Mouse (Mus musculus): ENCODE data around the gene Hoxc8. TPM values are rescaled to one million over a fixed set of nuclear protein-coding genes. Genes with fewer than 3 reads are reported as not detected.

The Hoxc8 gene
- polyA plus RNA-seq, 1 experiment from 2014 or later = not detected

MicroRNAs within 50 kb of the gene (microRNA counts, 519-probe panel; counts per million panel counts)
- 19.7 counts per million for microRNA mmu-miR-615-3p
- microRNA mmu-miR-615-5p = 19.7 counts per million

Small RNA genes lying within 50 kb of the gene (microRNA-seq; reads per million reads assigned to microRNA genes)
- gene Mir196a-2 (36.5 reads per million, percentile 42 among the genes with 10 or more reads in this experiment), gene Mir615 (112 reads per million, percentile 55 among the genes with 10 or more reads in this experiment)

Other genes starting within 250 kb of the Hoxc8 start
- not detected in 2 replicates for gene Hoxc13, start 69.5 kb upstream of the Hoxc8 start, polyA plus RNA-seq (2015; fragmentation: Nextera tagmentation; extraction: Ambion mirVana)
- gene Hoxc12, start 53.9 kb upstream of the Hoxc8 start, polyA plus RNA-seq (2015; fragmentation: Nextera tagmentation; extraction: Ambion mirVana) = not detected in 2 replicates
- not detected in 2 replicates for gene Hoxc11, start 36.2 kb upstream of the Hoxc8 start, polyA plus RNA-seq (2015; fragmentation: Nextera tagmentation; extraction: Ambion mirVana)
- not detected in 2 replicates for gene Hoxc10, start 23.8 kb upstream of the Hoxc8 start, polyA plus RNA-seq (2015; fragmentation: Nextera tagmentation; extraction: Ambion mirVana)
- 0.57 and 0.72 TPM in 2 replicates for gene Hoxc5, start 23.2 kb upstream of the Hoxc8 start, polyA plus RNA-seq (2015; fragmentation: Nextera tagmentation; extraction: Ambion mirVana)
- gene Hoxc9, start 14.2 kb upstream of the Hoxc8 start, polyA plus RNA-seq (2015; fragmentation: Nextera tagmentation; extraction: Ambion mirVana) = 0.06 TPM in 1 of 2 replicates, not detected in the other
- 0.20 and 0.26 TPM in 2 replicates for gene Hoxc6, start 7.7 kb downstream of the Hoxc8 start, polyA plus RNA-seq (2015; fragmentation: Nextera tagmentation; extraction: Ambion mirVana)
- 1.4 and 1.5 TPM in 2 replicates for gene Hoxc4, start 28.3 kb downstream of the Hoxc8 start, polyA plus RNA-seq (2015; fragmentation: Nextera tagmentation; extraction: Ambion mirVana)
- 16.1 and 17.6 TPM in 2 replicates for gene Smug1, start 176.5 kb downstream of the Hoxc8 start, polyA plus RNA-seq (2015; fragmentation: Nextera tagmentation; extraction: Ambion mirVana)
- 115 and 117 TPM in 2 replicates for gene Cbx5, start 249.2 kb downstream of the Hoxc8 start, polyA plus RNA-seq (2015; fragmentation: Nextera tagmentation; extraction: Ambion mirVana)
- gene Hnrnpa1, start 249.8 kb downstream of the Hoxc8 start, polyA plus RNA-seq (2015; fragmentation: Nextera tagmentation; extraction: Ambion mirVana) = 860 and 895 TPM in 2 replicates

Measured in lung, embryonic 15.5 days (tissue).